In genomic region chr7:82785970-82786647, GRCm38 (mm10) we compare ENCODE assay signal across 9 mouse cellular contexts.
DNase-seq lines count a peak whose midpoint lies in the region; ATAC-seq lines count a peak whose summit lies in the region.
"Had no signal": no experiment of that assay in that cellular context is flagged by ENCODE, and none has a peak within 500 bp of the region (broad histone marks: within the 10 kb centered on the region; RNA-seq: fewer than 3 reads in every experiment).

No protein-coding gene starts in this region.

- peak; percentile 55 for ATAC-seq in forebrain, embryonic 14.5 days

- H3K27ac ChIP-seq in forebrain, embryonic 14.5 days (ENCODE audit: low read depth, low read length) = no peak overlapping the region
- H3K27ac ChIP-seq: macrophage had no signal

- WGBS in forebrain, embryonic 14.5 days = 56% methylated on average over 2 of the region's 2 CpGs

- H3K27me3 ChIP-seq in forebrain, embryonic 14.5 days (replicated peaks; ENCODE audit: control insufficient read depth, insufficient read depth, low read length) = no peaks in the 10 kb centered on the region

- no peak overlapping the region for H3K4me3 ChIP-seq in forebrain, embryonic 14.5 days (ENCODE audit: low read depth, low read length)

- H3K36me3 ChIP-seq in forebrain, embryonic 14.5 days (ENCODE audit: control insufficient read depth, insufficient read depth, low read length) = no peaks in the 10 kb centered on the region

- no peak overlapping the region for H3K9ac ChIP-seq in forebrain, embryonic 14.5 days (ENCODE audit: low read length)

- H3K4me1 ChIP-seq in forebrain, embryonic 14.5 days (ENCODE audit: control insufficient read depth, insufficient read depth, low read length) = no peaks in the 10 kb centered on the region; the same call in 1 of the 2 replicates

- H3K4me2 ChIP-seq in forebrain, embryonic 14.5 days (ENCODE audit: low read length) = no peak overlapping the region

- no peaks in the 10 kb centered on the region for H3K9me3 ChIP-seq in forebrain, embryonic 14.5 days (replicated peaks; ENCODE audit: control insufficient read depth, low read length)

- peak; percentile 5 for DNase-seq in kidney, adult 9 months
- no peak for DNase-seq in kidney, postnatal 4 days
- peak; percentile 83 to 84 for DNase-seq in adrenal gland, adult (ENCODE audit: inconsistent age in 2 of 2, low spot score in 1 of 2)
- peak; percentile 46 for DNase-seq in forebrain, embryonic 14.5 days (ENCODE audit: low spot score)
- peak; percentile 36 to 47 for DNase-seq in left cerebral cortex, adult 9 months (ENCODE audit: low spot score in 2 of 2)
- DNase-seq in spleen, postnatal 36 days (ENCODE audit: low spot score in 2 of 2) = no peak
- DNase-seq in yolk sac, embryonic 10.5 days (ENCODE audit: low spot score) = no peak
- no peak for DNase-seq in lung, adult 18-20 months

Comparison
In these comparisons a context has a peak if more than half of its experiments do, and no peak if none do; other contexts are left out.
1. DNase-seq: peak in kidney, adult 9 months (single experiment), adrenal gland, adult (2 of 2), forebrain, embryonic 14.5 days (single experiment) and left cerebral cortex, adult 9 months (2 of 2); none in kidney, postnatal 4 days (0 of 2), spleen, postnatal 36 days (0 of 2), yolk sac, embryonic 10.5 days (single experiment) and lung, adult 18-20 months (0 of 2).